Mouse (Mus musculus): Measurements from ENCODE around the gene D030056L22Rik.

GRCm38 (mm10) chr19:18731077-18731476 is 18.1 kb downstream of the D030056L22Rik start:
- TF ChIP-seq CTCF (conservative IDR thresholded peaks at IDR 0.05; ENCODE audit: insufficient read depth, insufficient read length, low read depth, low read length) (no peak), POLR2A (IDR thresholded peaks at IDR 0.05; ENCODE audit: low read depth, low read length) (no peak)
